Mouse (Mus musculus): ENCODE data around the gene Dpf2.

Dpf2 gene

GRCm38 (mm10) chr19:5864710-5865398, 48.0 kb downstream of the Dpf2 start:
- in situ Hi-C loops (cut with MboI, MseI) = no loop called here

GRCm38 (mm10) chr19:5863776-5864175, 49.0 kb downstream of the Dpf2 start:
- in situ Hi-C loops (cut with MboI, MseI) = no loop called here

- in situ Hi-C loops (cut with MboI, MseI) = no loop called here
Observed at GRCm38 (mm10) chr19:5862335-5863085, 50.3 kb downstream of the Dpf2 start.

- in situ Hi-C loops (cut with MboI, MseI) = no loop called here
Observed at GRCm38 (mm10) chr19:5856604-5857003, 56.2 kb downstream of the Dpf2 start.

- in situ Hi-C loops (cut with MboI, MseI) = no loop called here
Observed at GRCm38 (mm10) chr19:5852035-5852722, 60.6 kb downstream of the Dpf2 start.

GRCm38 (mm10) chr19:5851481-5851971, 61.3 kb downstream of the Dpf2 start:
- in situ Hi-C loops (cut with MboI, MseI) = no loop called here

- in situ Hi-C loops (cut with MboI, MseI) = no loop called here
Observed at GRCm38 (mm10) chr19:5850860-5851259, 62.0 kb downstream of the Dpf2 start.

- in situ Hi-C loops (cut with MboI, MseI) = loop anchor here (5.0 kb wide), 1 partner anchor 58 kb away; no protein-coding TSS in a partner anchor
Observed at GRCm38 (mm10) chr19:5849843-5850527, 62.8 kb downstream of the Dpf2 start.

- in situ Hi-C loops (cut with MboI, MseI) = loop anchor here (5.0 kb wide), 1 partner anchor 57 kb away; no protein-coding TSS in a partner anchor
Observed at GRCm38 (mm10) chr19:5848826-5849672, 63.8 kb downstream of the Dpf2 start.

GRCm38 (mm10) chr19:5848032-5848825, 64.6 kb downstream of the Dpf2 start:
- in situ Hi-C loops (cut with MboI, MseI) = loop anchor here (5.0 kb wide), 1 partner anchor 56 kb away; no protein-coding TSS in a partner anchor

- in situ Hi-C loops (cut with MboI, MseI) = loop anchor here (5.0 kb wide), 1 partner anchor 55 kb away; no protein-coding TSS in a partner anchor
Observed at GRCm38 (mm10) chr19:5847306-5847796, 65.5 kb downstream of the Dpf2 start.

- in situ Hi-C loops (cut with MboI, MseI) = loop anchor here (5.0 kb wide), 1 partner anchor 54 kb away; no protein-coding TSS in a partner anchor
Observed at GRCm38 (mm10) chr19:5846557-5847305, 66.1 kb downstream of the Dpf2 start.

Measured in T-helper 1 cell (primary cell).